Mouse (Mus musculus) embryo, embryonic 11 days (tissue): ENCODE measurements around the gene Pigg.
A peak's percentile ranks its signal among the peaks of the same experiment; 100 is the strongest.
"Not testable (repeated sequence)": the region's sequence is repeated elsewhere in the genome, so short reads cannot be mapped to it uniquely, and the experiment has no call there.

Experiments used
- DNase-seq: peaks from one replicate; pipeline ENCODE4 v3.0.0-alpha.2; 2015

Pigg gene

DNA sequence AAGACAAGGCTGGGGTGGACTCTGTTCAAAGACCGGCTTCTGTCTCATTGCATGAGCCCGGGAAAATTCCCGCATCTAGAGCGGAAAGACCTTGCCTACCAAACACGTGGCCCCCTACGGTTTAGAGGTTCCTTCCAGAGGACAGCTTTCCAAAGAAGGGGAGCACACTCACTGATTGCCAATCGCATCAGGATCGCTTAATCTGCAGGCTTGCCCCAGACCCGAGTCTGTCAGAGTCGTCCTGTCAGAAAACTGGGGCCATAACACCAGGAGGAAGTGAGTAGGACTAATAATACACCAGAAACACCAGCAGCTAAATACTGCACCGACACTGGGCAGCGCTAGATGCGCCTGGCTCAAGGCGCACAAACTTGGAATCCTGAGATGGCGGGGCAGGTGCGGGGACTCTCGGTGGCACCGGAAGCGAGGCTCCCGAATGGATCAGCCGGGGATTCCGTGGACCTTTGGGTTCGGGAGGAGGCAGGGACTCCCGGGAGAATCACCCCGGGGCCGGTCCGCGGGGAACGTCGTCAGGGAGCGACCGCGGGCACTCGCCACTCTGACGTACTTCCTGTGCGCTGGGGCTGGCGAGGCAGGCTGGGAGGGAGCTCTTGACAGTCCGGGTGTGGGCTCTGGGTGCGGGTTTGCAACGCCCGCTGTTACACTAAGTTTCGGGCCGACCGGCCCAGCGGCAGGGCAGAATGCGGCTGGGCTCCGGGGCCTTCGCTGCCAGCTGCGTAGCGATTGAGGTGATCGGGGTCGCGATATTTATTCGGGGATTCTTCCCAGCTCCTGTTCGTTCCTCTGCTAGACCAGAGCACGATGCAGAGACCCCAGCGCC lies at the start of gene Pigg:
Pigg (plus strand) TSS at position 386 of the 841 bp plus-strand sequence.
- peak; percentile 94 for DNase-seq

DNA sequence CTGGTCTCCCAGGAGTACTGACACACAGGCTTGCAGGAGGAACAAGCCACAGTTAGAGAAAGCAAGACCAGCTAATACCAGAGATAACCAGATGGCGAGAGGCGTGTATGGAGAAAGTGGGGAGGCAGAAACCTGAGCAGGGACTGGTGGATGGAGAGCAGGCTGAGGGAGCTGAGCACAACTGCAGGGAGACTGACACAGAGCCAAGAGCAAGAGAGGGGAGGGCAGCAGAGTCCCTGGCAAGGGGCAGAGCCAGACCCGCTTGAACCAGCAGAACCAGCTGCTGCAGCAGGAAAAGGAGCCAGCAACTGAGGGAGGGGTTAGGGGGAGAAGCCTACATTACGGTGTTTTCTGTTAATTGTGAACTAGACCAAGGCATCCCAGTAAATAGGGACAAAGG lies 49.7 kb upstream of the Pigg start:
- peak; percentile 7 for DNase-seq

GRCm38 (mm10) chr5:108263785-108264184 lies 48.6 kb upstream of the Pigg start:
- not testable (repeated sequence) for DNase-seq

- no peak for DNase-seq
Observed at GRCm38 (mm10) chr5:108266990-108267389, 45.4 kb upstream of the Pigg start.

DNA sequence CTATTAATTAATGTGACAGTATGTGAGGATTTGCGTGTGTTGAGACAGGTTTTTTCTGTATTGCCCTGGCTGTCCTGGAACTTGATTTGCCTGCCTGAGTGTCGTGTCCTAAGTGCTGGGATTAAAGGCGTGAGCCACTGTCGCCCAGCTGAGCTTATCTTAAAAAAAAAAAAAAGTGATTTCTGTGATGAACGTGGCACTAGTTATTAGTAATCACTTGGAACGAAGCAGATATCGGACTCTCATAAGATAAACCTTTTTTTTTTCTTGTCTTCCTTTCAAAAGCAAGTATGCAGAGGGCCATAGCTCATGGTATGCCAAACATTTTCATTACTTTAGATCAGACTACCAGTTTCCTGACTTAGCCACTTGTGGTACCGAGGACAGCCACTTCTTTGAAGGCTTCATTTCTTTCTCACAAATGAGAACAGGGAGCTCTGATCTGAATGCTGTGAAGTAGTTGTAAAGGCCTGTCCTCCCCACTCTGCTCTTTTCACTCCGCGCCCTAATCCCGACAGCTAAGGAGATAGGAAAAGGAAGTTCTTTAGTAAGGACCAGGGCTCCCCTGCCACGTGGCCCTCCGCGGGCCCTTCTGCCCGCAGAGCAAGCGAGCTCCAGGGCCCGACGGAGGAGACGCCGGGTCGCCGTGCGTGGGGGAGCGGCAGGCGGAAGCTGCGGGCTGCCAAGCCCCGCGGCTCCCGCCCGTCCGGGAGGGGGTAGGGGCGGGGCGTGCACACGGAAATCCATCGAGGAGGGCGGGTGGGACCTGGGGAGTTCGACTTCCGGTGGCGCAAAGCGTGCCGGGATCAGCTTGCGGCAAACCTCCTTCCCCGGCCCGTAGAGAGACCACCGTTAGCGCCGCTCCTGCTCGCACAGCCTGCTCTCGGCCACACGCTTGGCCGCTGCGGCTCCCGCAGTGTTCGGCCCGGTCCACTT lies 44.0 kb upstream of the Pigg start, which contains the start of gene Dr1:
Dr1 (plus strand) TSS at position 771 of the 936 bp plus-strand sequence.
- DNase-seq = peak; percentile 97

DNA sequence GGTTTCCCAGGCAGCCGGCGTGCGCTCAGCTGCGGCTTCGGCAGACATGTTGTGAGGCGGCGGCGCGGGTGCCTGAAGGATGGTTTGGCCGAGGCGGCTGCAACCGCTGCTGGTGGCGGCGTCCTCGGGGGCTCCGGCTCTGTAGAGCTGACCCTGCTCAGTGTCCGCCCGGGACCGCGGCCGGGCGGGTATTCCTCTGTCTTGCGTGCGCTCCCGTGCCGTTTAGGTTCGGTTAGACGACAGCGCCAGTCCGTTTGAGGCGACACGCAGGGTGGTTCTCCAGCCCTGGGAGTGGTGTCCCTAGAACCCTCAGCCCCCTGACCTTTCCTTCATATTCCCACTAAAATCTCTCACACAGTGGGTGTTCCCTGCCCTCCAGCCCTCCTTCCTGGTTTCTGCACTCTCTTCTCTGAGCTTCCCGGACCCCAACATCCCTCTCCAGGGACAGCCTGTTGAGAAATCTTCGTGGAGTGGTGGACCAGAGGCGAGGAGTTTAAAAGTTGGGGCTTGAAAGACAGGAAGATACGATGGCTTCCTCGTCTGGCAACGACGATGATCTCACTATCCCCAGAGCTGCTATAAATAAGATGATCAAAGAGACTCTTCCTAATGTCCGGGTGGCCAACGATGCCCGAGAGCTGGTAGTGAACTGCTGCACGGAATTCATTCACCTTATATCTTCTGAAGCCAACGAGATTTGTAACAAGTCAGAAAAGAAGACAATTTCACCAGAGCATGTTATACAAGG lies 43.2 kb upstream of the Pigg start:
- DNase-seq = peak; percentile 5

- DNase-seq = no peak
Observed at GRCm38 (mm10) chr5:108269811-108270151, 42.6 kb upstream of the Pigg start.

DNA sequence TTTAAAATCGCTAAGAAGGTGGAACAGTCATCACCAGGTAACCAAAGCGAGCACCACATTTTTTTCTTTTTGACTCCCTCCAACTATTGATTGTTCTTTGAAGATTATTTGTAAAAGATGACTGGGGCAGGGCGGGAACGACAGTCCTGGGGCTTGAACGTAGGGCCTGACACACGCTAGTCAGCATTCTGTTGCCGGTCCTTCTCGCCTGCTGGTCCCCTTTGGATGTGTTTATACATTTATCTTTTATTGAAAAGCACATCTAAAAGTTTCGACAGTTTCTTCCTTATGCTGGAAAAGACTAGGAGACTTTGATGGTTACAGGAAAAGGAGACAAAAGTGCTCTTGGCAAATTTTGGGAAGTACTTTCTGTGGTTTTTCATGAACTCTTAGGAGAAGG lies 42.0 kb upstream of the Pigg start:
- no peak for DNase-seq

- not testable (repeated sequence) for DNase-seq
Observed at GRCm38 (mm10) chr5:108271345-108271744, 41.1 kb upstream of the Pigg start.

- DNase-seq = no peak
Observed at GRCm38 (mm10) chr5:108286957-108287356, 25.5 kb upstream of the Pigg start.

- DNase-seq = no peak
Observed at GRCm38 (mm10) chr5:108301567-108301966, 10.8 kb upstream of the Pigg start.

DNA sequence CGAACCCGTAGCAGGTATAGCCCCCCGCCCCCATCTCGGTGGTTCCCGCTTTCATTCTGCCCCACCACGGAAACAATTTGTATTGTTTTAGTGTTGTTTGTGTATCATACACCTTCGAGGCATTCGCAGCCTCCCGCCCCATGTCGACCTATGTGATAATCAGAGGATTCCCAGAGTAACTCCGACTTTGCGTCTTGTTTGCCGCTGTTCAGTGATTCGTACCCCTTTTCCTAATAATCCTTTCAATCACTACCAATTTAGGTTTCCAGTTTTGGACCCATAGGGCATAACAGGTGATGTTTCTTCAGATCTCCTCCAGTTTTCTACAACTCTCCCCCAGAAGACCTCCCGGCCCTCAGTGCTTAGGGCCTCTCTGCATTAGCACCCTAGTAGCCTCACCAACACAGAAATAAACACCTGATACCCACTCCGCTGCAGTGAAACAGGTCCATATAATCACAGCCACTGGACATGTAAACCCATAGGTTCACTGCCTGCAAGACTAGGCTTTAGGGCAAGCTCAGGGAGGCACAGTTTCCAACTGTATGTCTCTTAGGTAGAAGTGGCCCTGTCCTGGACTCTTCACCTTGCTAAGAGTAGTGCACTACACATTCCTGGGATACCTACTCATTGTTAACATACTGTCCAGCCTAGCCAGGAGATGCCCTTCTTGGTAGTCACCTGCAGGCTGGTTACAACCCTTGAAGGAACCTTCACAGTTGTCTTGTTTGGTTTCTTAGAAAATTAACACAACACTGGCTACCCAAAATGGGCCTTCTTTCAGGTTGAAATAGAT lies 854 bp downstream of the Pigg start:
- DNase-seq = no peak

- DNase-seq = no peak
Observed at GRCm38 (mm10) chr5:108331051-108331450, 18.6 kb downstream of the Pigg start.

GRCm38 (mm10) chr5:108337385-108337784 lies 25.0 kb downstream of the Pigg start:
- DNase-seq = no peak

GRCm38 (mm10) chr5:108338049-108338448 lies 25.6 kb downstream of the Pigg start:
- DNase-seq = no peak

GRCm38 (mm10) chr5:108343680-108344170 lies 31.3 kb downstream of the Pigg start:
- DNase-seq = no peak

- DNase-seq = no peak
Observed at GRCm38 (mm10) chr5:108345313-108346071, 33.1 kb downstream of the Pigg start.

- no peak for DNase-seq
Observed at GRCm38 (mm10) chr5:108347843-108348242, 35.4 kb downstream of the Pigg start.

DNA sequence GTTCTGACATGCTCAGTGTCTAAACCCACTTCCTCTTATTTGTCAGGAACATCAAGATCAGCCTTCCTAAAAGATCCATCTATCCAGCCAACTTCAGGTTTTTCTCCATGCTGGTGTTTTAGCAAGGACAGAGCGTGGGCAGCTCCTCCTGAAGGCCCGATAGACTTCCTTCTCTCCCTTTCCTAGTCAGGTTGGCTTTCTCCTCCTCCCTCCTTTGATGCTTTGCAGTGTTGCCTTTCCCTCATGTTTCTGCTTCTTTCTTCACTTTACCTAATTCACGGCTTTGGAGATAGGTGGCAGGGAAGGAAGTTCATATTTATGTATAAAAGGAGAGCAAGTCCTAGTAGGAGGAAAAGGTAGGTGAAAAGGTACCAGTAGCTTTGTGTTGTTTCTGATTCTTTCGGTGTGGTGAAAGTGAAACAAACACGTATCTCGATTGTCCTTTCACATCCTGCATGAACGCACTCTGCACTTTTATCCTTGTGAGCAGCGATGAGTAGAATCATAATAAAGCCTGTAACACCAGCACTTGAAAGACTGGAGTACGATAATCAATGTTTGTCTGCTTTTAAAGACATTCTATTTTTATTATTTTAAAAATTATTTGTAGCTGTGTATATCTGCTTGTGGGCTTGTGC lies 37.2 kb downstream of the Pigg start:
- DNase-seq = no peak

DNA sequence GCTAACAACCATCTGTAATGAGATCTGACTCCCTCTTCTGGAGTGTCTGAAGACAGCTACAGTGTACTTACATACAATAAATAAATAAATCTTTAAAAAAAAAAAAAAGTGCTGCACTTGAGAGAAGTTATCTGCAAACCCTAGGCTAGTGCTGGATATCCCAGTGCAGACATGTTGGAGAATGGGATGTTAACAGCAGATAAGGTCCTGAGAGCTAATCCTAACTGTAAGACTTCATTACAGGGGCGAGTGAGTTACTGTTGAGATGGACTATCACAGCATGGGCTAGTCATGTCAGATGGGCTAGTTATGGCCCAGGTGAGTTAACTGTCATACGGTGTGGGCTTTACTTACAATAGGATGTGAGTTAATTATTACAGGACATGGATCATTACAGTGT lies 41.6 kb downstream of the Pigg start:
- no peak for DNase-seq

DNA sequence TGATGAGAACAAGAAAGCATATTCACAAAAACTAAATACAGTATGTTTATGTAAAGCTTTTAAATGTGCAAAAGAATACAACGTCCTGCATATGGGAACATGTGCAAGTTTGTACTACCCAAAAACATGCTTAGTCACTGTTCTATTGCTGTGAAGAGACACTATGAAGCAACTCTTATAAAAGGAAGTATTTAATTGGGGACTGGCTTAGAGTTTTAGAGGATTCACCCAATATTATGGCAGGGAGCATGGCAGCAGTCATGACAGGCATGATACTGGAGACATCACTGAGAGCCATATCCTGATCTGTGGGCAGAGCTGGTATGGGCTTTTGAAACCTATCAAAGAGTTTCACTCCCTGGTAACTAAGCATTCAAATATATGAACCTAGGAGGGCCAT lies 45.5 kb downstream of the Pigg start:
- DNase-seq = no peak
